Mouse (Mus musculus) lung, embryonic 14.5 days (tissue): ENCODE results near the gene Prmt2. TPM values are rescaled to one million over a fixed set of nuclear protein-coding genes. Genes with fewer than 3 reads are reported as not detected.

Experiments used
- ATAC-seq: fragments of 200-750 bp; cut with Nextera tagmentation; 2 replicates; pipeline ENCODE4 v1.8.0; 2017; ENCODE audit warnings: mild to moderate bottlenecking, moderate TSS enrichment, moderate library complexity; ENCODE audit not compliant: insufficient read depth
- DNase-seq: peaks from one replicate; pipeline ENCODE4 v3.0.0-alpha.2; 2015
- H3K27ac ChIP-seq: fragments of 300-500 bp; sonication (generic); 2 replicates; pipeline ENCODE4 v1.5.1; 2014; ENCODE audit warnings: low read depth, mild to moderate bottlenecking, moderate library complexity
- H3K27me3 ChIP-seq: fragments of 300-500 bp; sonication (generic); 2 replicates; pipeline ENCODE4 v1.6.1; 2014; ENCODE audit warnings: low read length, control low read depth; ENCODE audit not compliant: insufficient read depth
- H3K36me3 ChIP-seq: fragments of 300-500 bp; sonication (generic); 2 replicates; pipeline ENCODE4 v1.6.1; 2014; ENCODE audit warnings: control low read depth; ENCODE audit not compliant: insufficient read depth
- H3K4me1 ChIP-seq: fragments of 300-500 bp; sonication (generic); 2 replicates; pipeline ENCODE4 v1.6.1; 2014; ENCODE audit warnings: antibody characterized with exemption, control low read depth; ENCODE audit not compliant: insufficient read depth
- H3K4me2 ChIP-seq: fragments of 300-500 bp; sonication (generic); 2 replicates; pipeline ENCODE4 v1.6.1; 2014; ENCODE audit warnings: mild to moderate bottlenecking
- H3K4me3 ChIP-seq: fragments of 300-500 bp; sonication (generic); 2 replicates; pipeline ENCODE4 v1.5.1; 2014; ENCODE audit warnings: low read depth, low read length
- H3K9ac ChIP-seq: fragments of 300-500 bp; sonication (generic); 2 replicates; pipeline ENCODE4 v1.6.1; 2014
- H3K9me3 ChIP-seq: fragments of 300-500 bp; sonication (generic); 2 replicates; pipeline ENCODE4 v1.6.1; 2016; ENCODE audit warnings: low read depth, low read length, control low read depth
- CTCF ChIP-seq: IDR thresholded peaks from 2 replicates; pipeline ENCODE4 v1.5.1; 2016; ENCODE audit warnings: antibody characterized with exemption, low read depth
- WGBS: fragments of 180-500 bp; shearing (Covaris S2); extraction: QIAGEN DNeasy Blood & Tissue Kit; methylation state at CpG from one replicate; pipeline ENCODE4 v1.1.7; 2014; 5-methylcytosine and 5-hydroxymethylcytosine counted together
- microRNA counts: library from miRNA; unstranded; fragments of <30 nt; microRNA quantifications from one replicate; lab custom pipeline; 2016
- microRNA-seq: library from miRNA; unstranded; fragments of <30 nt; microRNA quantifications from one replicate; pipeline ENCODE4, GENCODE M21; 2016; ENCODE audit warnings: borderline number of aligned reads
- polyA plus RNA-seq: library from polyadenylated mRNA; unstranded; fragments of >200 nt; fragmentation: Nextera tagmentation; extraction: Ambion mirVana; gene quantifications from 2 replicates; pipeline ENCODE4 v1.2.1, GENCODE M21; 2014

The Prmt2 gene
- polyA plus RNA-seq, 1 experiment from 2014 or later = 44.6 TPM

DNA sequence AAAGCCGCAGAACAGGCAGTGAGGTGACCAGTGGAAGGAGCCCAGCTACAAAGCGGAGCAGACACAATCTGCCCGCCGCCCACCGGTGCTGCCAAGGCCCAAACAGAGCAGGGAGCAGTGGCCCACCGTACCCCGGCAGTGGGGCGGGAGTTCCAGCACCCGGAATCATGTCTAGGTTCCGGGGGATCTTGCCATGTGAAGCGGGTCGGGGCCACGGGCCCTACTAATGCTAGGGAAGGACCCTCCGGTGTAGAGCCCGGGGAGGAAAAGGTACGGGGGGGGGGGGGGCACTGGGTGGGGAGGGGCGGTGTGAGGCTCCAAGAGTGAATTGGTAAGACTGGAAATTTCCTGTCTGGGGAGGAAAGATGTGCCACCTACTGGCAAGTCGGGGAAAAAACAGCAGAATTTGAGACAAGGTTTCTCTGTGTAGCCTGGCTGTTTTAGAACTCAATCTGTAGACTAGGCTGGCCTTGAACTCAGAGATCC is 33.8 kb downstream of the Prmt2 start:
- ATAC-seq = 0 out of 2 replicates have a peak, but pooled peaks have one; percentile 17
- peak; percentile 77 for DNase-seq
- Histone ChIP-seq H3K27ac (no peak overlapping the region), H3K4me1 (no peaks in the 10 kb centered on the region), H3K36me3 (peaks cover 19% of the 10 kb centered on the region), H3K4me2 (peak overlapping the region; percentile 64), H3K9ac (peak overlapping the region; percentile 56), H3K4me3 (peak overlapping the region; percentile 34), H3K9me3 (no peaks in the 10 kb centered on the region), H3K27me3 (no peaks in the 10 kb centered on the region)
- 15% methylated on average over 18 of the region's 18 CpGs for WGBS
- peak; percentile 57 for TF ChIP-seq CTCF

DNA sequence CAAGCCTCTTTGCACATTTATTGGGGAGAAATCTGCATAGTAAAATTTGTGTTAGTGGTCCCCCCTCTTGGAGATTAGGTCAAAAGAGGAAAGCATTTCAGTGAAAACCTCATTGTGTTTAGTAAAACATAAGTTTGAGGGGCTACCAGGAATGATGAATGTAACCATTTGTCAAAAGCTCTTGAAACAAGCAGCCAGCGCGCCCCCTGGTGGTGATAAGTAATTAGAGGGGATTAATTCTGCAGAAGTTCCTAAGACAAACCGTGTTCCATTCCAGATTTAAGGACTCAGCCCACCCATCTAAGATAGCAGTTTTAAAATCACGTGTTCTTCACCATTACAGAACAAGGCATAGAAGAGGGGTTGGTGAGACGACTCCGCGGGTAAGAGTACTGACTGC is 35.7 kb downstream of the Prmt2 start:
- Histone ChIP-seq H3K4me1 (no peaks in the 10 kb centered on the region), H3K9me3 (no peaks in the 10 kb centered on the region), H3K9ac (no peak overlapping the region), H3K27me3 (no peaks in the 10 kb centered on the region), H3K36me3 (peaks cover 4% of the 10 kb centered on the region; the same call in 1 of the 2 replicates), H3K4me3 (no peak overlapping the region), H3K27ac (no peak overlapping the region), H3K4me2 (no peak overlapping the region)
- whole genome bisulfite sequencing = 17% methylated on average over 7 of the region's 7 CpGs
- TF ChIP-seq CTCF = peak; percentile 77
- ATAC-seq = no peak
- DNase-seq = peak; percentile 88

DNA sequence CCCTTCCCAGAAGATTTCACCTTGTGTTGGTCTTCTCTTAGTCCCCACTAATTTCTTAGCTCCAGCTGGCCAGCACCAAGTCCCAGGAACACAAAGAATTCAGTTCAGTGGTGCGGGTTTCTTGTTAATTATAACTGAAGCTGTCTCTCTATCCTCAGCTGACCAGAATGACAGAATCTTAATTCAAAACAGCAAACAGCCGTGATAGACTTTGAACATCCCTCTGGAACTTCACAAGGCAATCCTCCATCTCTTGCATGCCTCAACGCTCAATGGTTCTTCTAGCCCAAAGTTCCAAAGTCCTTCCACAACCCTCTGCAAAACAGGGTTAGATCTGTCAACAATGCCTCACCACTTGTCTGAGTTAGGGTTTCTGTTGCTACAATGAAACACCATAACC is 36.2 kb downstream of the Prmt2 start:
- DNase-seq = no peak
- H3K27ac ChIP-seq = no peak overlapping the region
- H3K4me2 ChIP-seq = no peak overlapping the region
- no peak for ATAC-seq
- no peak overlapping the region for H3K4me3 ChIP-seq
- 85% methylated on average over 3 of the region's 3 CpGs for WGBS
- H3K36me3 ChIP-seq = no peaks in the 10 kb centered on the region
- no peaks in the 10 kb centered on the region for H3K27me3 ChIP-seq
- H3K9ac ChIP-seq = no peak overlapping the region
- no peak for TF ChIP-seq CTCF
- H3K9me3 ChIP-seq = no peaks in the 10 kb centered on the region
- H3K4me1 ChIP-seq = no peaks in the 10 kb centered on the region

DNA sequence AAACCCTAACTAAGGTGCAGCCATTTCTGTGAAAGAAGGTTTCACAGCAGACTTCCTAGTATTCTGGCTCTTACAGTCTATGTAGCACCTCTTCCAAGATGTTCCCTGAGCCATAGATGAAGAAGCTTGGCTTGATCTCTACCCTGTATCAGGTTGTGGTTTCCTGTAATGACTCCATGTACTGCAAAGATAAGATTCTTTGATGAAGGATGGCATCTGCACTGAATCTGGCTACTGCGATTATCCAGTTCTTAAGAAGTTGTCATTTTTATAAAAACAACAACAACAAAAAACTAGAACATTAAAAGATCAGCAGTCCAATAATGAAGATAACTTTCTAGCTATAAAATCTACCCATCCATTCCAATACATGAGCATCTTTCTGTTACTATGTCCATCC is 49.7 kb downstream of the Prmt2 start:
- no peak for TF ChIP-seq CTCF
- Histone ChIP-seq H3K4me1 (no peaks in the 10 kb centered on the region), H3K9me3 (no peaks in the 10 kb centered on the region), H3K27ac (no peak overlapping the region), H3K27me3 (no peaks in the 10 kb centered on the region), H3K4me3 (no peak overlapping the region), H3K36me3 (no peaks in the 10 kb centered on the region), H3K4me2 (no peak overlapping the region), H3K9ac (no peak overlapping the region)
- 98% methylated on average over 1 of the region's 1 CpGs for WGBS
- no peak for DNase-seq
- no peak for ATAC-seq

DNA sequence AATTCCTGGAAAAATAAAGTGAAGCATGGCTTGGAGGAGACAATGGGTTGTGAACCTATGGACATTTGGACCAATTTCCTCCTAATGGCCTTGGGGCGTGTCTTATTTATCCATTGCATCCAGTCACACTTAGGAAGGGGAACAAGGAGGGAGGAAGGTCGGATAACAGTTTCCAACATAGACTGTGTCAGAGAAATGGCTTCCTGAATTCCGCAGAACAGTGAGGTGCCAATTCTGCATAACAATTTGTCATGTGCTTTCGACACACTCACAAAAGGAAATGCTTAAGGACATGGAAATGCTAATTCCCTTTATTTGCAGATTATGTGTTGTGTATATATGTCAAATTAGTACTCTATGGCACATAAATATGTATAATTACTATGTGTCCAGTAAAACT is 52.4 kb downstream of the Prmt2 start:
- Histone ChIP-seq H3K4me1 (no peaks in the 10 kb centered on the region), H3K36me3 (no peaks in the 10 kb centered on the region), H3K9me3 (no peaks in the 10 kb centered on the region), H3K9ac (no peak overlapping the region), H3K27ac (no peak overlapping the region), H3K4me2 (no peak overlapping the region), H3K4me3 (no peak overlapping the region), H3K27me3 (no peaks in the 10 kb centered on the region)
- 57% methylated on average over 4 of the region's 4 CpGs for WGBS
- TF ChIP-seq CTCF = no peak
- DNase-seq = no peak
- no peak for ATAC-seq

DNA sequence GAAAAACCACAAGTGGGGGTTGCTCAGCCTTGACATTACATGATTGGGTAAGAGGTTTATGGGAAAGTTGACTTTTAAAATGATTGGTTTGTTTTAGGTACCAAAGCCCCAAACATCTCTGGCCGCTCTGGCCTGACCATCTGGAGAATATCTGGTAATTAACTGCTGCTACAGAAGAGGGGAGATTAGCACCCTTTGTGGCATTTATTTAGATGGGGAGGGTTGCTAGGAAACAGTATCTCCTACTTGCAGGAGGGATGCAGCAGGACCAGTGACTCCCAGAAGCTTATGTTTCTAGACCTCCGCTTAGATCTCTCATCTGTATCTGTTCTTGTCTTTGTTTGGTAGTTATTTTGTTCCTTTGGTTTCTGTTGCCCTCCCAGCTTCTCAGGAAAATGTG is 62.8 kb downstream of the Prmt2 start:
- Histone ChIP-seq H3K4me3 (no peak overlapping the region), H3K9ac (no peak overlapping the region), H3K4me2 (no peak overlapping the region), H3K36me3 (no peaks in the 10 kb centered on the region), H3K9me3 (no peaks in the 10 kb centered on the region), H3K27me3 (no peaks in the 10 kb centered on the region), H3K4me1 (no peaks in the 10 kb centered on the region), H3K27ac (no peak overlapping the region)
- no peak for ATAC-seq
- 49% methylated on average over 2 of the region's 2 CpGs for whole genome bisulfite sequencing
- DNase-seq = no peak
- TF ChIP-seq CTCF = no peak

DNA sequence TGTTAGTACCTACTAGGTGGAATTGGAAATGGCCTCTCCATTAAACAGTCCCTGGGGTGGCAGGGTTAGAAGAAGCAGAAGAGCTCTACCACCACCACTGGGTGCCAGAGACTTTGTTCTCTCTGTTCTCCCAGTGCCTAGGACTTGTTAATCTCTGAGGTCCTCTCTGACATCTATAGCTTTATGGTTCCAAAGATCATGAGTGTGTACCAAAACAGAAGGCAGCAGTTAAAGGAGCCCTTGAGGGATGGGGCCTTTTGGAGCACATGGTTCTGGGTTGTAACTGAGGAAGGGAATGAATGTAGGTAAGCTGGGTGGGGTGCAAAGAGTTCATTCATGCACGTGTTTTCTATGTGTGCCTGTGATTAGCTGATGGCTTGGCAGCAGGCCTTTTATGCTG is 79.7 kb downstream of the Prmt2 start:
- DNase-seq (no peak), ATAC-seq (no peak)
- Histone ChIP-seq H3K4me2 (no peak overlapping the region), H3K27me3 (no peaks in the 10 kb centered on the region), H3K36me3 (no peaks in the 10 kb centered on the region), H3K9me3 (no peaks in the 10 kb centered on the region), H3K4me3 (no peak overlapping the region), H3K4me1 (no peaks in the 10 kb centered on the region), H3K27ac (no peak overlapping the region), H3K9ac (no peak overlapping the region)
- no peak for TF ChIP-seq CTCF
- WGBS = 25% methylated on average over 1 of the region's 1 CpGs

DNA sequence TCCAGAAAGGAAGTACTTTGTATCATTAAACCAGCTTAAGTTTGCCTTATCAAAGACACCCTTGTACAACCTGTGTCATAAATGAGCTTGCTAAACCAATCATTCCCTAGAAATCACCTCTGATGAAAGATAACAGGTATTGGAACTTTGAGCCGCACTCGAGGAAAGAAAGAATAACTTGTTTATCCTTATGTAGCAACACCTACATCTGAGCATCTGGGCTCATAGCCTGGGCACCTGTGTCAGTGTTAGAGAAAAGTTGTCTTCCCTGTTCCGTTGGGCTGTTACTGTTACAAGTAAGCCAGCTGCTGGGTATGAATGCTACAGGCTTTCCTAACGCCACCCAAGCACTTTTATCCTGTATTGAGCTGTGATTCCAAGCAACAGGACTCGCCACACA is 80.1 kb downstream of the Prmt2 start:
- no peak for ATAC-seq
- WGBS = 68% methylated on average over 5 of the region's 5 CpGs
- no peaks in the 10 kb centered on the region for H3K4me1 ChIP-seq

More for the DNA sequence above, 80.1 kb downstream of the Prmt2 start:
- Histone ChIP-seq H3K9ac (no peak overlapping the region), H3K9me3 (no peaks in the 10 kb centered on the region), H3K4me3 (no peak overlapping the region), H3K36me3 (no peaks in the 10 kb centered on the region), H3K27me3 (no peaks in the 10 kb centered on the region), H3K4me2 (no peak overlapping the region), H3K27ac (no peak overlapping the region)
- DNase-seq = no peak
- TF ChIP-seq CTCF = no peak

MicroRNA genes within 50 kb of the gene (microRNA counts, 519-probe panel; counts per million panel counts)
- microRNA mmu-miR-678 (lab: Ali Mortazavi, UCI) = 30.5 counts per million

Small RNA genes within 50 kb of the gene (microRNA-seq; reads per million reads assigned to microRNA genes)
- not detected for gene Mir678

Other genes with a start within 250 kb of the Prmt2 start
- gene Zfp280b, start 205.2 kb downstream of the Prmt2 start, polyA plus RNA-seq = 24.9 and 26.2 TPM in 2 replicates
- gene Slc5a4b, start 126.9 kb downstream of the Prmt2 start, polyA plus RNA-seq = not detected in 2 replicates
- not detected in 2 replicates for gene Slc5a4a, start 90.4 kb downstream of the Prmt2 start, polyA plus RNA-seq
- 0.16 TPM in 1 of 2 replicates, not detected in the other for gene S100b, start 16.0 kb upstream of the Prmt2 start, polyA plus RNA-seq
- 6.5 and 6.6 TPM in 2 replicates for gene Dip2a, start 107.4 kb upstream of the Prmt2 start, polyA plus RNA-seq
- gene AC141477.1, start 202.6 kb upstream of the Prmt2 start, polyA plus RNA-seq = not detected in 2 replicates
- 20.3 and 23.0 TPM in 2 replicates for gene Pcnt, start 204.9 kb upstream of the Prmt2 start, polyA plus RNA-seq
- 0.14 TPM in 1 of 2 replicates, not detected in the other for gene 2610028H24Rik, start 211.2 kb upstream of the Prmt2 start, polyA plus RNA-seq
- 66.8 and 67.6 TPM in 2 replicates for gene Mcm3ap, start 231.1 kb upstream of the Prmt2 start, polyA plus RNA-seq
- 5.7 and 6.1 TPM in 2 replicates for gene Ybey, start 231.2 kb upstream of the Prmt2 start, polyA plus RNA-seq